Mouse (Mus musculus) liver, embryonic 14.5 days (tissue): ENCODE measurements at regions not wholly inside any gene's neighbourhood (a gene's known extent, or its start where the extent isn't known, plus 50 kb on each side); places are given as distances from the start of the nearest gene placed in this dataset.

Experiments
- ATAC-seq: fragments of 200-750 bp; cut with Nextera tagmentation; 2 replicates; pipeline ENCODE4 v1.8.0; 2017; ENCODE audit warnings: moderate number of reproducible peaks, mild to moderate bottlenecking, moderate library complexity; ENCODE audit not compliant: insufficient read depth
- DNase-seq, 3 experiments: peaks; one replicate each; pipeline ENCODE4 v3.0.0-alpha.2; 2012 to 2013; ENCODE audit warnings: low read depth in 3 of 3, low spot score in 3 of 3
- H3K27ac ChIP-seq: fragments of 300-500 bp; sonication (generic); 2 replicates; pipeline ENCODE4 v1.5.1; 2014; ENCODE audit warnings: moderate library complexity, mild to moderate bottlenecking, control low read depth, inconsistent platforms
- H3K27me3 ChIP-seq: fragments of 300-500 bp; sonication (generic); 2 replicates; pipeline ENCODE4 v1.6.1; 2014; ENCODE audit warnings: mild to moderate bottlenecking, low read length, moderate library complexity; ENCODE audit not compliant: control insufficient read depth, insufficient read depth
- H3K36me3 ChIP-seq: fragments of 300-500 bp; sonication (generic); replicated peaks from 2 replicates; pipeline ENCODE4 v1.6.1; 2014; ENCODE audit warnings: low read depth; ENCODE audit not compliant: control insufficient read depth, insufficient read depth
- H3K4me1 ChIP-seq, 2 experiments: fragments of 200-500 bp in 1 of 2; fragments of 300-500 bp in 1 of 2; sonication (generic) in 1 of 2; replicated peaks; 2 replicates each; pipeline ENCODE4 v1.6.1; 2012 to 2014; ENCODE audit warnings: antibody characterized with exemption in 1 of 2, inconsistent platforms in 1 of 2, low read length in 1 of 2; ENCODE audit not compliant: control insufficient read depth in 2 of 2, insufficient read depth in 2 of 2
- H3K4me2 ChIP-seq: fragments of 300-500 bp; sonication (generic); 2 replicates; pipeline ENCODE4 v1.6.1; 2014; ENCODE audit warnings: low read depth, mild to moderate bottlenecking, control low read depth, moderate library complexity
- H3K4me3 ChIP-seq, 2 experiments: fragments of 200-500 bp in 1 of 2; fragments of 300-500 bp in 1 of 2; sonication (generic) in 1 of 2; 2 replicates each; pipeline ENCODE4 v1.5.1; 2012 to 2014; ENCODE audit warnings: low read depth in 2 of 2, low read length in 2 of 2, mild to moderate bottlenecking in 2 of 2, control low read depth in 1 of 2, inconsistent platforms in 1 of 2, moderate library complexity in 1 of 2; ENCODE audit not compliant: insufficient read depth in 1 of 2
- H3K9ac ChIP-seq: fragments of 300-500 bp; sonication (generic); replicated peaks from 2 replicates; pipeline ENCODE4 v1.6.1; 2014; ENCODE audit warnings: mild to moderate bottlenecking, control low read depth, moderate library complexity
- H3K9me3 ChIP-seq: fragments of 300-500 bp; sonication (generic); 2 replicates; pipeline ENCODE4 v1.6.1; 2016; ENCODE audit warnings: low read length, mixed read lengths; ENCODE audit not compliant: control insufficient read depth
- CTCF ChIP-seq: IDR thresholded peaks from 2 replicates; pipeline ENCODE4 v1.5.1; 2016; ENCODE audit warnings: antibody characterized with exemption, low read depth, control low read depth
- EP300 ChIP-seq: IDR thresholded peaks from 2 replicates; pipeline ENCODE4 v1.6.1; 2016; ENCODE audit warnings: antibody characterized with exemption, low read depth
- WGBS: fragments of 180-500 bp; shearing (Covaris S2); extraction: QIAGEN DNeasy Blood & Tissue Kit; methylation state at CpG from one replicate; pipeline ENCODE4 v1.1.7; 2014; ENCODE audit not compliant: insufficient replicate concordance; 5-methylcytosine and 5-hydroxymethylcytosine counted together

GRCm38 (mm10) chr12:25794571-25794970 lies 620.5 kb downstream of the Rnf144a start:
- H3K27ac ChIP-seq = no peak overlapping the region
- TF ChIP-seq EP300 (no peak), CTCF (no peak)

GRCm38 (mm10) chr12:25792571-25793075 lies 622.4 kb downstream of the Rnf144a start:
- no peak for TF ChIP-seq EP300
- TF ChIP-seq CTCF = no peak
- DNase-seq (no peak), ATAC-seq (no peak)
- Histone ChIP-seq H3K27ac (no peak overlapping the region), H3K9me3 (no peaks in the 10 kb centered on the region), H3K9ac (no peak overlapping the region), H3K4me3 (no peak overlapping the region), H3K36me3 (no peaks in the 10 kb centered on the region), H3K4me1 (no peaks in the 10 kb centered on the region), H3K27me3 (no peaks in the 10 kb centered on the region), H3K4me2 (no peak overlapping the region)
- 68% methylated on average over 2 of the region's 2 CpGs for WGBS

More at GRCm38 (mm10) chr12:25794571-25794970, 620.5 kb downstream of the Rnf144a start:
- no peak for DNase-seq
- 39% methylated on average over 2 of the region's 2 CpGs for WGBS
- H3K9me3 ChIP-seq = no peaks in the 10 kb centered on the region
- H3K9ac ChIP-seq = no peak overlapping the region
- ATAC-seq = no peak
- no peak overlapping the region for H3K4me3 ChIP-seq
- H3K4me2 ChIP-seq = no peak overlapping the region
- H3K4me1 ChIP-seq = no peaks in the 10 kb centered on the region
- H3K36me3 ChIP-seq = no peaks in the 10 kb centered on the region
- H3K27me3 ChIP-seq = no peaks in the 10 kb centered on the region

DNA sequence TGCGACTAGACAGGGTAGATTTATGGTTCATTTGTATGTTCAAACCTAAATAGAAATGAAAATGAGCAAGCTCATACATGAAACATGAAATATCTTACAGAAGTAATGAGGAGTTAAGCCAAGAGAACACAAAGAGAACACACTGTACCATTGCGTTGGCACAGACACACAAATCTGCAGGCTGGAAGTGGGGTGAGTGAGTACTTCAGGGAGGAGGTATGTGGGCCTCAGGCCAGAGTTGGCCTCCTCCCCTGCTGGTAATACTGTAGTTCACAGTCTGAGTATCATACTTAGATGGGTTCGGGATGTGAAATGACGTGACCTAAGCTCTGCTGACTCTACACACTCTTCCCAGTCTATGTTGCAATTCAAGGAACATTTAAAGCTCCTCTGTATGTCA lies 624.1 kb downstream of the Rnf144a start:
- Histone ChIP-seq H3K27me3 (no peaks in the 10 kb centered on the region), H3K36me3 (no peaks in the 10 kb centered on the region), H3K4me3 (no peak overlapping the region), H3K4me1 (no peaks in the 10 kb centered on the region), H3K9ac (no peak overlapping the region), H3K27ac (no peak overlapping the region), H3K9me3 (no peaks in the 10 kb centered on the region), H3K4me2 (no peak overlapping the region)
- 61% methylated on average over 4 of the region's 4 CpGs for WGBS
- DNase-seq (no peak), ATAC-seq (no peak)
- TF ChIP-seq EP300 (no peak), CTCF (no peak)

DNA sequence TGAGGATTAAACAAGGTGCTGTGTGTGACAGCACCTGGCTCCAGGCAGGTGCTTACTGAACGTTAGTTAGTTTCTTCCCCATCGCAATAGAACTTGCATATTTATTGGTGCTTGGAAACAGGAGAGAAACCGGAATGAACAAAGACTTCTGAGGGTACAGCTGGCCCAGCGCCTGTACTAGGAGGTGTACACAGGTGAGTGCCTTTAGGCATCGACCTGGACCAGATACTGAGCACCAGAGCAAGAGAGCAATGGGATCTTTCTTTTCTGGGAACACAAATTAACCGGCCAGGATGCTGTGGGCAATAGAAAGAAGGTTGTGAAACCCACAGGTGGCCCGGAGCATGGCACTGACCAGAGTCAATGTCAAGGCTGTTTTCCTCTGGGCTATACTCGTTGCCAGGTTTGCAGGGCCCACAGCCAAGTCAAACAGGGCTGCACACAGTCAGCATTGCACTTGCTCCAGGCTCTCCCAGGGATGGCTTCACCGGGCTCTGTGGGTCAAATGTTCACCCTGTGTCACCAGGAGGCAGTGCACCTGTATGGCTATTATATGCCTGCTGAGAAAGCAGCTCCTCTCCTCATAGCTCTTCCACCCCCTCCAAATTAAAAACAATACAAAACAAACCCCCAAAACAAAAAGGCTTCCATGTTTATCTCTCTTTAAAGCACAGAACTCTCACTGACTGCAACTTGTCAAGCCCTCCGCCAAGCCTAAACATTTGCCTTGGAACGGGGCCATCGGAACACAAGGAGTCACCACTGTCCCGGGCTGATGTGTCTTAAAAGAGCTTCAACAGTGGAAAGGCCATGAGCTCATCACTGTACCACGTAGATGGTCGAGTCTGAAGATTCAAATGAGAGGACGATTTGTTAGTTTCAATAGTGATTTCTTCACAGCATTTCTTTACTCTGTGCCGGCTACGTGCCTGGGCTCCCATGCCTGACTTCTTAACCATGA lies 629.1 kb downstream of the Rnf144a start:
- Histone ChIP-seq H3K4me3 (no peak overlapping the region), H3K36me3 (no peaks in the 10 kb centered on the region), H3K9me3 (no peaks in the 10 kb centered on the region), H3K27me3 (no peaks in the 10 kb centered on the region; the same call in 1 of the 2 replicates), H3K4me1 (no peaks in the 10 kb centered on the region), H3K4me2 (no peak overlapping the region), H3K9ac (no peak overlapping the region), H3K27ac (no peak overlapping the region)
- DNase-seq (no peak), ATAC-seq (no peak)
- no peak for TF ChIP-seq CTCF
- no peak for TF ChIP-seq EP300
- WGBS = 61% methylated on average over 18 of the region's 18 CpGs

GRCm38 (mm10) chr12:25784401-25784800 lies 630.7 kb downstream of the Rnf144a start:
- H3K27ac ChIP-seq = no peak overlapping the region
- no peaks in the 10 kb centered on the region for H3K36me3 ChIP-seq
- DNase-seq (no peak), ATAC-seq (no peak)
- no peaks in the 10 kb centered on the region for H3K9me3 ChIP-seq
- no peak overlapping the region for H3K4me3 ChIP-seq
- no peak overlapping the region for H3K4me2 ChIP-seq
- H3K27me3 ChIP-seq = no peaks in the 10 kb centered on the region; the same call in 1 of the 2 replicates
- TF ChIP-seq EP300 (no peak), CTCF (no peak)
- no peaks in the 10 kb centered on the region for H3K4me1 ChIP-seq
- 44% methylated on average over 3 of the region's 3 CpGs for WGBS
- H3K9ac ChIP-seq = no peak overlapping the region
